Mouse (Mus musculus): ENCODE measurements around the gene Tdrd7.

GRCm38 (mm10) chr4:46047971-46048370 lies 82.8 kb downstream of the Tdrd7 start:
- TF ChIP-seq CTCF (IDR thresholded peaks at IDR 0.05; ENCODE audit: insufficient read depth, low read length) (no peak), POLR2A (IDR thresholded peaks at IDR 0.05; ENCODE audit: borderline replicate concordance, extremely low read depth, low read depth, low read length) (no peak)

Data from lung, adult 2 months (tissue).